Mouse (Mus musculus): ENCODE data around the gene Mettl17.
"Not testable (repeated sequence)": the region's sequence is repeated elsewhere in the genome, so short reads cannot be mapped to it uniquely, and the experiment has no call there.

Gene Mettl17

GRCm38 (mm10) chr14:51926930-51927329 lies 42.3 kb downstream of the Mettl17 start:
- not testable (repeated sequence) for DNase-seq (ENCODE audit: extremely low read depth, low read depth, low spot score)

GRCm38 (mm10) chr14:51929309-51929943 lies 44.8 kb downstream of the Mettl17 start:
- no peak for DNase-seq (ENCODE audit: extremely low read depth, low read depth, low spot score)

GRCm38 (mm10) chr14:51929968-51930367 lies 45.3 kb downstream of the Mettl17 start:
- DNase-seq (ENCODE audit: extremely low read depth, low read depth, low spot score), result no peak

GRCm38 (mm10) chr14:51930824-51931223 lies 46.2 kb downstream of the Mettl17 start:
- DNase-seq (ENCODE audit: extremely low read depth, low read depth, low spot score), result no peak

GRCm38 (mm10) chr14:51932092-51933020 lies 47.7 kb downstream of the Mettl17 start:
- DNase-seq (ENCODE audit: extremely low read depth, low read depth, low spot score), result peak; percentile 100

GRCm38 (mm10) chr14:51939005-51939404 lies 54.4 kb downstream of the Mettl17 start:
- no peak for DNase-seq (ENCODE audit: extremely low read depth, low read depth, low spot score)

GRCm38 (mm10) chr14:51940944-51941560 lies 56.4 kb downstream of the Mettl17 start:
- DNase-seq (ENCODE audit: extremely low read depth, low read depth, low spot score), result no peak

GRCm38 (mm10) chr14:51941577-51941976 lies 56.9 kb downstream of the Mettl17 start:
- DNase-seq (ENCODE audit: extremely low read depth, low read depth, low spot score), result no peak

- DNase-seq (ENCODE audit: extremely low read depth, low read depth, low spot score), result no peak
These were observed 57.6 kb downstream of the Mettl17 start for GRCm38 (mm10) chr14:51942236-51942635.
